Mouse (Mus musculus) limb, embryonic 13.5 days (tissue): ENCODE data around the gene Engase. TPM values are rescaled to one million over a fixed set of nuclear protein-coding genes. Genes with fewer than 3 reads are reported as not detected.

Source experiments
- ATAC-seq: fragments of 200-750 bp; cut with Nextera tagmentation; 2 replicates; pipeline ENCODE4 v1.8.0; 2017; ENCODE audit warnings: low read depth, moderate number of reproducible peaks, moderate TSS enrichment; ENCODE audit not compliant: low FRiP score
- H3K27ac ChIP-seq: fragments of 300-500 bp; sonication (generic); 2 replicates; pipeline ENCODE4 v1.5.1; 2015; ENCODE audit warnings: inconsistent platforms, mild to moderate bottlenecking, moderate library complexity
- H3K27me3 ChIP-seq: fragments of 300-500 bp; sonication (generic); 2 replicates; pipeline ENCODE4 v1.6.1; 2015; ENCODE audit warnings: mild to moderate bottlenecking, inconsistent platforms
- H3K36me3 ChIP-seq: fragments of 300-500 bp; sonication (generic); 2 replicates; pipeline ENCODE4 v1.6.1; 2015; ENCODE audit warnings: inconsistent platforms, mild to moderate bottlenecking, moderate library complexity
- H3K4me1 ChIP-seq: fragments of 300-500 bp; sonication (generic); 2 replicates; pipeline ENCODE4 v1.6.1; 2015; ENCODE audit warnings: inconsistent platforms
- H3K4me2 ChIP-seq: fragments of 300-500 bp; sonication (generic); replicated peaks from 2 replicates; pipeline ENCODE4 v1.6.1; 2015; ENCODE audit warnings: inconsistent platforms, mild to moderate bottlenecking, moderate library complexity
- H3K4me3 ChIP-seq: fragments of 300-500 bp; sonication (generic); 2 replicates; pipeline ENCODE4 v1.5.1; 2015; ENCODE audit warnings: moderate library complexity, mild to moderate bottlenecking, inconsistent platforms
- H3K9ac ChIP-seq: fragments of 300-500 bp; sonication (generic); 2 replicates; pipeline ENCODE4 v1.6.1; 2015; ENCODE audit warnings: mild to moderate bottlenecking, inconsistent platforms
- H3K9me3 ChIP-seq: fragments of 300-500 bp; sonication (generic); 2 replicates; pipeline ENCODE4 v1.6.1; 2016; ENCODE audit warnings: inconsistent platforms
- WGBS: fragments of 180-500 bp; shearing (Covaris S2); methylation state at CpG from one replicate; pipeline ENCODE4 v1.1.7; 2015; 5-methylcytosine and 5-hydroxymethylcytosine counted together
- polyA plus RNA-seq: library from polyadenylated mRNA; unstranded; fragments of >200 nt; fragmentation: Nextera tagmentation; extraction: Ambion mirVana; gene quantifications from 2 replicates; pipeline ENCODE4 v1.2.1, GENCODE M21; 2015

Engase gene
- polyA plus RNA-seq, 1 experiment from 2014 or later, result 5.5 TPM

GRCm38 (mm10) chr11:118494001-118494737 lies 17.5 kb downstream of the Engase start:
- no peak overlapping the region for H3K4me3 ChIP-seq
- no peak for ATAC-seq
- no peaks in the 10 kb centered on the region for H3K36me3 ChIP-seq
- peaks cover 17% of the 10 kb centered on the region for H3K27me3 ChIP-seq
- H3K9ac ChIP-seq, result no peak overlapping the region
- H3K9me3 ChIP-seq, result no peaks in the 10 kb centered on the region
- H3K27ac ChIP-seq, result no peak overlapping the region
- 75% methylated on average over 12 of the region's 12 CpGs for whole genome bisulfite sequencing
- peaks cover 23% of the 10 kb centered on the region for H3K4me1 ChIP-seq
- H3K4me2 ChIP-seq, result no peak overlapping the region

GRCm38 (mm10) chr11:118495065-118495464 lies 18.4 kb downstream of the Engase start:
- WGBS, result 22% methylated on average over 5 of the region's 5 CpGs

GRCm38 (mm10) chr11:118496066-118496689 lies 19.5 kb downstream of the Engase start:
- WGBS, result 46% methylated on average over 20 of the region's 20 CpGs
- Histone ChIP-seq H3K27me3 (peaks cover 11% of the 10 kb centered on the region), H3K27ac (no peak overlapping the region), H3K4me1 (peaks cover 20% of the 10 kb centered on the region), H3K4me3 (no peak overlapping the region), H3K9me3 (no peaks in the 10 kb centered on the region), H3K36me3 (no peaks in the 10 kb centered on the region), H3K4me2 (no peak overlapping the region), H3K9ac (no peak overlapping the region)
- no peak for ATAC-seq

More at GRCm38 (mm10) chr11:118495065-118495464, 18.4 kb downstream of the Engase start:
- Histone ChIP-seq H3K9ac (peak overlapping the region; percentile 31; the same call in 1 of the 2 replicates), H3K4me1 (peaks cover 20% of the 10 kb centered on the region), H3K27me3 (peaks cover 20% of the 10 kb centered on the region), H3K27ac (no peak overlapping the region), H3K4me2 (no peak overlapping the region), H3K9me3 (no peaks in the 10 kb centered on the region), H3K36me3 (no peaks in the 10 kb centered on the region), H3K4me3 (no peak overlapping the region)
- no peak for ATAC-seq

DNA sequence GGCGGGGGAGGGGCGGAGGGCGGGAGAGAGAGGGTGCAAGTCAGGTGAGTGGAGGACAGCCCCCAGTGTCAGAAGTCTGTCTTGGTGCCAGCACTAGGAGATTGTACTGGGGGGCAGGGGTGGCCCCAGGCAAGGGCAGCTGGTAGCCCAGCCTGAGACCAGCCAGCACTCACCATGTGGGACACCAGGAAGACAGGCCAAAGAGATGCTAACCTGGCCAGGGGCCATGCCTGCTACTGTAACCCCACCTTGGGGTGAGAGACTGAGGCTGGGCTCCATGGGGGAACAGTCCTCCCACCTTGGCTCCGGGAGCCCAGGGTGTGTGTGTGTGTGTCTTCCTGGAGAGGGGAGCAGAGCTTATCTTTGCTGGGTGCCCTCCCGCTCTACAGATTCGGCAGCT lies 26.4 kb downstream of the Engase start:
- Histone ChIP-seq H3K4me2 (peak overlapping the region; percentile 39), H3K36me3 (no peaks in the 10 kb centered on the region), H3K4me3 (no peak overlapping the region), H3K9ac (peak overlapping the region; percentile 31; the same call in 1 of the 2 replicates), H3K27ac (no peak overlapping the region), H3K27me3 (peaks cover 59% of the 10 kb centered on the region), H3K4me1 (peaks cover 10% of the 10 kb centered on the region), H3K9me3 (no peaks in the 10 kb centered on the region)
- 51% methylated on average over 6 of the region's 6 CpGs for WGBS
- no peak for ATAC-seq

GRCm38 (mm10) chr11:118503418-118504179 lies 27.0 kb downstream of the Engase start:
- Histone ChIP-seq H3K4me3 (no peak overlapping the region), H3K27me3 (peaks cover 59% of the 10 kb centered on the region), H3K4me1 (peaks cover 10% of the 10 kb centered on the region), H3K4me2 (peak overlapping the region; percentile 39), H3K36me3 (no peaks in the 10 kb centered on the region), H3K9me3 (no peaks in the 10 kb centered on the region), H3K9ac (peak overlapping the region; percentile 31), H3K27ac (no peak overlapping the region)
- 24% methylated on average over 32 of the region's 34 CpGs for WGBS
- no peak for ATAC-seq

- Histone ChIP-seq H3K4me3 (no peak overlapping the region), H3K27ac (no peak overlapping the region), H3K9ac (no peak overlapping the region), H3K9me3 (no peaks in the 10 kb centered on the region), H3K27me3 (peaks cover 58% of the 10 kb centered on the region), H3K4me2 (no peak overlapping the region), H3K4me1 (peaks cover 10% of the 10 kb centered on the region), H3K36me3 (no peaks in the 10 kb centered on the region)
- WGBS, result 63% methylated on average over 5 of the region's 5 CpGs
- no peak for ATAC-seq
Measured at GRCm38 (mm10) chr11:118504180-118504454, 27.5 kb downstream of the Engase start.

GRCm38 (mm10) chr11:118507095-118507494 lies 30.5 kb downstream of the Engase start:
- 79% methylated on average over 6 of the region's 6 CpGs for WGBS
- Histone ChIP-seq H3K9ac (no peak overlapping the region), H3K27me3 (peaks cover 57% of the 10 kb centered on the region), H3K4me2 (no peak overlapping the region), H3K4me1 (peaks cover 15% of the 10 kb centered on the region), H3K36me3 (no peaks in the 10 kb centered on the region), H3K27ac (no peak overlapping the region), H3K4me3 (no peak overlapping the region), H3K9me3 (no peaks in the 10 kb centered on the region)
- no peak for ATAC-seq

- Histone ChIP-seq H3K4me1 (peaks cover 23% of the 10 kb centered on the region), H3K9ac (no peak overlapping the region), H3K27ac (no peak overlapping the region), H3K27me3 (peaks cover 49% of the 10 kb centered on the region), H3K4me2 (no peak overlapping the region), H3K4me3 (no peak overlapping the region), H3K36me3 (no peaks in the 10 kb centered on the region), H3K9me3 (no peaks in the 10 kb centered on the region)
- 33% methylated on average over 5 of the region's 5 CpGs for WGBS
- no peak for ATAC-seq
Measured at GRCm38 (mm10) chr11:118507904-118508303, 31.3 kb downstream of the Engase start.

GRCm38 (mm10) chr11:118508341-118508740 lies 31.7 kb downstream of the Engase start:
- H3K27ac ChIP-seq, result no peak overlapping the region
- 78% methylated on average over 7 of the region's 7 CpGs for WGBS
- no peak for ATAC-seq
- H3K4me2 ChIP-seq, result no peak overlapping the region
- H3K4me1 ChIP-seq, result peaks cover 23% of the 10 kb centered on the region
- H3K9ac ChIP-seq, result no peak overlapping the region
- H3K27me3 ChIP-seq, result peaks cover 49% of the 10 kb centered on the region
- H3K9me3 ChIP-seq, result no peaks in the 10 kb centered on the region
- no peaks in the 10 kb centered on the region for H3K36me3 ChIP-seq
- no peak overlapping the region for H3K4me3 ChIP-seq

GRCm38 (mm10) chr11:118511851-118512250 lies 35.2 kb downstream of the Engase start:
- H3K36me3 ChIP-seq, result no peaks in the 10 kb centered on the region
- 63% methylated on average over 6 of the region's 6 CpGs for WGBS
- H3K4me2 ChIP-seq, result peak overlapping the region; percentile 28; the same call in 1 of the 2 replicates
- H3K4me3 ChIP-seq, result no peak overlapping the region
- peak; percentile 10; the same call in 1 of the 2 replicates for ATAC-seq
- H3K9ac ChIP-seq, result peak overlapping the region; percentile 54
- peak overlapping the region; percentile 28; the same call in 1 of the 2 replicates for H3K27ac ChIP-seq
- H3K27me3 ChIP-seq, result peaks cover 25% of the 10 kb centered on the region
- peaks cover 22% of the 10 kb centered on the region for H3K4me1 ChIP-seq
- H3K9me3 ChIP-seq, result no peaks in the 10 kb centered on the region

- peak overlapping the region; percentile 28; the same call in 1 of the 2 replicates for H3K4me2 ChIP-seq
- peak overlapping the region; percentile 54 for H3K9ac ChIP-seq
- 37% methylated on average over 15 of the region's 15 CpGs for WGBS
- peak; percentile 69 for ATAC-seq
- H3K9me3 ChIP-seq, result no peaks in the 10 kb centered on the region
- no peaks in the 10 kb centered on the region for H3K36me3 ChIP-seq
- peaks cover 20% of the 10 kb centered on the region for H3K27me3 ChIP-seq
- peak overlapping the region; percentile 28; the same call in 1 of the 2 replicates for H3K27ac ChIP-seq
- H3K4me1 ChIP-seq, result peaks cover 22% of the 10 kb centered on the region
- H3K4me3 ChIP-seq, result no peak overlapping the region
Measured at GRCm38 (mm10) chr11:118512257-118512910, 35.8 kb downstream of the Engase start.

DNA sequence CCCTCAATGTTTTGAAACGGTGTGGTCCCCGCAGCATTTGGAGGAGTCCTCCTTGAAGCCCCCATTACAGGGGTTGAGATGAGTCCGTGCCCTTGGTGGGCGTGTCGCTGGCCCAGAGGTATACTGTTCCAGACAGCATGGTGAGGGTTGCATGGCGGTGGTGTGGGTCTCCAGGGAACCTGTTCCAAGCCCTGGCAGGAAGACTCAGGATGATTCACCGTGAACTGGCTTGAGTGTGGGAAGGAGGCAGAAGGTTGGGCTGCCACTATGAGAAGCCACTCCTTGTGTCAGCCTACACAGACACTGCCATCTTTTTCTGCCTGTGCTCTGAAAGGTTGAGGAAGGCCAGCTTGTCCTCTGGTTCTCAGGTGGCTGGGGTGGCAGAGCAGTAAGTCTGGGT lies 41.3 kb downstream of the Engase start:
- Histone ChIP-seq H3K4me3 (no peak overlapping the region), H3K27ac (no peak overlapping the region), H3K4me1 (peaks cover 9% of the 10 kb centered on the region), H3K9me3 (no peaks in the 10 kb centered on the region), H3K36me3 (no peaks in the 10 kb centered on the region), H3K4me2 (no peak overlapping the region), H3K9ac (no peak overlapping the region), H3K27me3 (peaks cover 14% of the 10 kb centered on the region)
- ATAC-seq, result no peak
- WGBS, result 83% methylated on average over 7 of the region's 7 CpGs
